Mouse (Mus musculus): ENCODE data around the gene Gm49361.

- TF ChIP-seq POLR2A (IDR thresholded peaks at IDR 0.05; ENCODE audit: insufficient read depth, low read depth, low read length), result no peak
- no peak for TF ChIP-seq CTCF (IDR thresholded peaks at IDR 0.05)
- no peak for TF ChIP-seq EP300 (IDR thresholded peaks at IDR 0.05; ENCODE audit: insufficient read depth, low read depth, low read length)
These were observed 136.0 kb downstream of the Gm49361 start for GRCm38 (mm10) chr14:57609816-57610329.
